Mouse (Mus musculus): Measurements from ENCODE around the gene Prickle2. TPM values are rescaled to one million over a fixed set of nuclear protein-coding genes. Genes with fewer than 3 reads are reported as not detected.

Prickle2 gene
- total and polyA plus RNA-seq, 2 experiments from 2014 or later = 2.2 to 5.4 TPM

DNA sequence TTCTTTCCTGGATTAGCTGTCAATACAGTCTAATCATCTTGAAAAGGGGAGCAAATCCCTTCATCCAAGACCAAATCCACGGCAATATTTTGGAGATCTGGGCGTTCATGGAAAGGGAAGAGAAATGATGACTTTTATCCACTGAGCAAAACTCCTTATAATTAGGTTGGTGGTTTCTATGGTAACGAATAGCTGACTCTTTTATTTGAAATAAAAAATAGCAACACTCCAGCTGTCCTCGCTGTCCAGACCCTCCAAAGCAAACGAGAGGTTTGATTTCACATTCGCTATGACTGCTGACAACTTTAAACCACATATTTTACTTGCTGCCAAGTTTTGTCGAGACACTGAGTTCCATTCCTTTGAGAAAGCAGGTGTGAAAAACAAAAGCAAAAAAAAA, 64.0 kb downstream of the Prickle2 start:
- TF ChIP-seq CTCF (IDR thresholded peaks at IDR 0.05; ENCODE audit: low read depth) (no peak), EP300 (IDR thresholded peaks at IDR 0.05; ENCODE audit: low read depth) (no peak)
- Histone ChIP-seq H3K4me3 (ENCODE audit: low read depth, low read length) (no peak overlapping the region), H3K9me3 (replicated peaks; ENCODE audit: control insufficient read depth, low read length) (no peaks in the 10 kb centered on the region), H3K36me3 (replicated peaks; ENCODE audit: control insufficient read depth, insufficient read depth, low read length) (no peaks in the 10 kb centered on the region), H3K27ac (ENCODE audit: low read depth) (no peak overlapping the region), H3K27me3 (ENCODE audit: control insufficient read depth, insufficient read depth, low read length) (no peaks in the 10 kb centered on the region), H3K4me2 (ENCODE audit: low read depth, low read length) (no peak overlapping the region), H3K9ac (replicated peaks; ENCODE audit: low read depth, low read length) (no peak overlapping the region), H3K4me1 (ENCODE audit: control insufficient read depth, insufficient read depth) (no peaks in the 10 kb centered on the region)
- no peak for ATAC-seq (ENCODE audit: insufficient read depth, low read depth)
- 62% methylated on average over 7 of the region's 7 CpGs for WGBS
- no peak for DNase-seq (ENCODE audit: low spot score)

DNA sequence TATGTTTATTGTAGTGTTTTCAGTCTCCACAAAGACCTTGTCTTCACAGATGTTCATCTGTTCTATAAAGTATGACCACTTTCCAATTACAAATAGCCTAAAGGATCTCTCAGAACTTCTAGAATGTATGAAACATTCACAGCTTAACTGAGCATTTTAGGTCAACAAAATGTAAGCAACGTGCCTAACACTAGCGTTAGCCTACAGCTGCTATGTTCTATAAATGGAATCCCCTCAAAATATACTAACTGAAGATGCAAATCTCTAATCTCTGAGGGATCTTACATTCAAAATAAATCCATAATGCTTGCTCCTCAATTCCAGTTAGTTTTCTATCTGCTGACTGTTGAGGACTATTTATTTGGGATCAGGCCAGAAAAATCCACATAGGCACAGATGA, 65.1 kb downstream of the Prickle2 start:
- WGBS = 79% methylated on average over 2 of the region's 2 CpGs

GRCm38 (mm10) chr6:92636431-92636830, 69.5 kb downstream of the Prickle2 start:
- Histone ChIP-seq H3K4me3 (ENCODE audit: low read depth, low read length) (no peak overlapping the region), H3K36me3 (replicated peaks; ENCODE audit: control insufficient read depth, insufficient read depth, low read length) (no peaks in the 10 kb centered on the region), H3K9ac (replicated peaks; ENCODE audit: low read depth, low read length) (no peak overlapping the region), H3K4me1 (ENCODE audit: control insufficient read depth, insufficient read depth) (no peaks in the 10 kb centered on the region), H3K4me2 (ENCODE audit: low read depth, low read length) (no peak overlapping the region), H3K27me3 (ENCODE audit: control insufficient read depth, insufficient read depth, low read length) (no peaks in the 10 kb centered on the region), H3K9me3 (replicated peaks; ENCODE audit: control insufficient read depth, low read length) (no peaks in the 10 kb centered on the region), H3K27ac (ENCODE audit: low read depth) (no peak overlapping the region)
- WGBS = 64% methylated on average over 1 of the region's 1 CpGs
- DNase-seq (ENCODE audit: low spot score) (no peak), ATAC-seq (ENCODE audit: insufficient read depth, low read depth) (no peak)
- no peak for TF ChIP-seq CTCF (IDR thresholded peaks at IDR 0.05; ENCODE audit: low read depth)

More for the DNA sequence above, 65.1 kb downstream of the Prickle2 start:
- DNase-seq (ENCODE audit: low spot score) (no peak), ATAC-seq (ENCODE audit: insufficient read depth, low read depth) (no peak)
- Histone ChIP-seq H3K4me2 (ENCODE audit: low read depth, low read length) (no peak overlapping the region), H3K36me3 (replicated peaks; ENCODE audit: control insufficient read depth, insufficient read depth, low read length) (no peaks in the 10 kb centered on the region), H3K4me3 (ENCODE audit: low read depth, low read length) (no peak overlapping the region), H3K9me3 (replicated peaks; ENCODE audit: control insufficient read depth, low read length) (no peaks in the 10 kb centered on the region), H3K27me3 (ENCODE audit: control insufficient read depth, insufficient read depth, low read length) (no peaks in the 10 kb centered on the region), H3K4me1 (ENCODE audit: control insufficient read depth, insufficient read depth) (no peaks in the 10 kb centered on the region), H3K9ac (replicated peaks; ENCODE audit: low read depth, low read length) (no peak overlapping the region), H3K27ac (ENCODE audit: low read depth) (no peak overlapping the region)
- TF ChIP-seq EP300 (IDR thresholded peaks at IDR 0.05; ENCODE audit: low read depth) = no peak
- no peak for TF ChIP-seq CTCF (IDR thresholded peaks at IDR 0.05; ENCODE audit: low read depth)

- no peak for ATAC-seq (ENCODE audit: insufficient read depth, low read depth)
- H3K27me3 ChIP-seq (ENCODE audit: control insufficient read depth, insufficient read depth, low read length) = no peaks in the 10 kb centered on the region
- no peak for DNase-seq (ENCODE audit: low spot score)
- H3K27ac ChIP-seq (ENCODE audit: low read depth) = no peak overlapping the region
- no peaks in the 10 kb centered on the region for H3K36me3 ChIP-seq (replicated peaks; ENCODE audit: control insufficient read depth, insufficient read depth, low read length)
- 73% methylated on average over 6 of the region's 6 CpGs for WGBS
- no peaks in the 10 kb centered on the region for H3K9me3 ChIP-seq (replicated peaks; ENCODE audit: control insufficient read depth, low read length)
- H3K9ac ChIP-seq (replicated peaks; ENCODE audit: low read depth, low read length) = no peak overlapping the region
- TF ChIP-seq EP300 (IDR thresholded peaks at IDR 0.05; ENCODE audit: low read depth) (no peak), CTCF (IDR thresholded peaks at IDR 0.05; ENCODE audit: low read depth) (no peak)
- H3K4me2 ChIP-seq (ENCODE audit: low read depth, low read length) = no peak overlapping the region
- H3K4me1 ChIP-seq (ENCODE audit: control insufficient read depth, insufficient read depth) = no peaks in the 10 kb centered on the region
- no peak overlapping the region for H3K4me3 ChIP-seq (ENCODE audit: low read depth, low read length)
Measured at GRCm38 (mm10) chr6:92634876-92635468, 71.0 kb downstream of the Prickle2 start.

DNA sequence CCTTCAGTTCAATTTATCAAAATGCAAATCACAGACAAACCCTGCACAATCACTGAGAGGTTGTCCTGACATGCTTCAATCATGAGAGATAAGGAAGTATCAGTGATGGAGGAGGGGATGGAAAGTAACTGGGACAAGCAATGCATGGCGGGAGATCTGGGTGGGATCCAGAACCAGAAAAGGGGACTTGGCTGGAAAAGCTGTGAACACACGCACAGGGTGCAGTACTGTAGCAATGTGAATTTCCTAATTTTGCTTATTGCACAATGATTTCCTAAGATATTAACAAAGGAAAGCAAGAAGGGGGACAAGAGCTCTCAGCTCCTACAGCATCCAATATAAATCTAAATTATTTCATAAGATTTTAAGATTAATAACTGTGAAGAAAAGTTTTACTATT, 75.0 kb downstream of the Prickle2 start:
- H3K27ac ChIP-seq (ENCODE audit: low read depth) = no peak overlapping the region
- no peaks in the 10 kb centered on the region for H3K9me3 ChIP-seq (replicated peaks; ENCODE audit: control insufficient read depth, low read length)
- ATAC-seq (ENCODE audit: insufficient read depth, low read depth) (no peak), DNase-seq (ENCODE audit: low spot score) (no peak)
- no peak overlapping the region for H3K9ac ChIP-seq (replicated peaks; ENCODE audit: low read depth, low read length)
- no peaks in the 10 kb centered on the region; the same call in 1 of the 2 replicates for H3K4me1 ChIP-seq (ENCODE audit: control insufficient read depth, insufficient read depth)
- H3K27me3 ChIP-seq (ENCODE audit: control insufficient read depth, insufficient read depth, low read length) = no peaks in the 10 kb centered on the region
- H3K4me2 ChIP-seq (ENCODE audit: low read depth, low read length) = no peak overlapping the region
- TF ChIP-seq CTCF (IDR thresholded peaks at IDR 0.05; ENCODE audit: low read depth) (no peak), EP300 (IDR thresholded peaks at IDR 0.05; ENCODE audit: low read depth) (no peak)
- no peak overlapping the region for H3K4me3 ChIP-seq (ENCODE audit: low read depth, low read length)
- no peaks in the 10 kb centered on the region for H3K36me3 ChIP-seq (replicated peaks; ENCODE audit: control insufficient read depth, insufficient read depth, low read length)
- 71% methylated on average over 2 of the region's 2 CpGs for WGBS

DNA sequence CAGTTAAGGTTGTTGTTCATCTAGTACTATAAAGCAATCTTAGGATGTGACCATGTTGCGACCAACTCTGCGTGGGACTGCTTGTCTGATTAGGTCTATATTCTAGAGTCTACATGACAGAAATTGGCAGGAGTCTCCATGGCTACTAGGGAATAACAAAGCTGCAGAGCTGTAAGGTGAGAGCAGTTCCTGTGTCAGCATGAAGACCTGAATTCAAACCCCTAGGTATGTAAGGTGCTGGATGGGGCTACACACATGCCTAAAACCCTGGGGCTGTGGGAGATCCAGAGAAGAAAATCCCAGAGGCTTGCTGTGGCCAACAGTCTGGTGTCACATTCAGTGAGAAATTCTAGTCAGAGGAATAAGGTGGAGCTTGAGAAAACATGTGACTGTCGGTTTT, 78.2 kb downstream of the Prickle2 start:
- ATAC-seq (ENCODE audit: insufficient read depth, low read depth) (no peak), DNase-seq (ENCODE audit: low spot score) (no peak)
- no peak overlapping the region for H3K9ac ChIP-seq (replicated peaks; ENCODE audit: low read depth, low read length)
- peaks cover 6% of the 10 kb centered on the region for H3K4me1 ChIP-seq (ENCODE audit: control insufficient read depth, insufficient read depth)
- H3K36me3 ChIP-seq (replicated peaks; ENCODE audit: control insufficient read depth, insufficient read depth, low read length) = no peaks in the 10 kb centered on the region
- H3K4me3 ChIP-seq (ENCODE audit: low read depth, low read length) = no peak overlapping the region
- H3K27me3 ChIP-seq (ENCODE audit: control insufficient read depth, insufficient read depth, low read length) = no peaks in the 10 kb centered on the region
- 82% methylated on average over 3 of the region's 3 CpGs for WGBS
- no peak overlapping the region for H3K27ac ChIP-seq (ENCODE audit: low read depth)
- TF ChIP-seq EP300 (IDR thresholded peaks at IDR 0.05; ENCODE audit: low read depth) = no peak
- TF ChIP-seq CTCF (IDR thresholded peaks at IDR 0.05; ENCODE audit: low read depth) = no peak
- H3K9me3 ChIP-seq (replicated peaks; ENCODE audit: control insufficient read depth, low read length) = no peaks in the 10 kb centered on the region
- H3K4me2 ChIP-seq (ENCODE audit: low read depth, low read length) = no peak overlapping the region

All from heart, postnatal 0 days (tissue).